Mouse (Mus musculus) myocyte (in vitro differentiated cells): ENCODE data around the gene Tep1. TPM values are rescaled to one million over a fixed set of nuclear protein-coding genes. Genes with fewer than 3 reads are reported as not detected.
A peak's percentile ranks its signal among the peaks of the same experiment; 100 is the strongest.

ENCODE experiments used
- H3K27me3 ChIP-seq: one replicate; pipeline ENCODE4 v1.6.1; 2011; ENCODE audit not compliant: control insufficient read depth, insufficient read depth, insufficient read length
- H3K36me3 ChIP-seq: one replicate; pipeline ENCODE4 v1.6.1; 2011; ENCODE audit not compliant: control insufficient read depth, insufficient read depth
- H3K4me2 ChIP-seq: one replicate; pipeline ENCODE4 v1.6.1; 2011; ENCODE audit warnings: low read depth, control low read depth
- H3K4me3 ChIP-seq: one replicate; pipeline ENCODE4 v1.5.1; 2011; ENCODE audit warnings: mild to moderate bottlenecking, control low read depth, moderate library complexity
- H3K79me2 ChIP-seq: one replicate; pipeline ENCODE4 v1.6.1; 2011; ENCODE audit not compliant: control insufficient read depth, insufficient read depth
- H3ac ChIP-seq: one replicate; pipeline ENCODE4 v1.6.1; 2011; ENCODE audit not compliant: control insufficient read depth, insufficient read length
- CEBPB ChIP-seq: IDR thresholded peaks from 2 replicates; pipeline ENCODE4 v1.6.1; 2011; ENCODE audit warnings: mild to moderate bottlenecking, moderate library complexity; ENCODE audit not compliant: poor library complexity, insufficient read depth, severe bottlenecking
- E2F4 ChIP-seq: IDR thresholded peaks from one replicate; pipeline ENCODE4 v1.6.1; 2011; ENCODE audit warnings: mild to moderate bottlenecking, control low read depth, moderate library complexity; ENCODE audit not compliant: insufficient read depth
- MAX ChIP-seq: IDR thresholded peaks from one replicate; pipeline ENCODE4 v1.6.1; 2011; ENCODE audit warnings: low read depth, mild to moderate bottlenecking, control low read depth
- MYOD1 ChIP-seq, 3 experiments: IDR thresholded peaks; one replicate each; pipeline ENCODE4 v1.6.1; 2011; ENCODE audit warnings: control low read depth in 2 of 3, low read depth in 2 of 3, mild to moderate bottlenecking in 2 of 3, moderate library complexity in 1 of 3; ENCODE audit not compliant: insufficient read length in 2 of 3, control insufficient read depth in 1 of 3
- MYOG ChIP-seq, 3 experiments: IDR thresholded peaks; one replicate each; pipeline ENCODE4 v1.6.1; 2011; ENCODE audit warnings: control low read depth in 2 of 3, low read depth in 2 of 3, mild to moderate bottlenecking in 2 of 3; ENCODE audit not compliant: insufficient read length in 2 of 3, control insufficient read depth in 1 of 3, insufficient read depth in 1 of 3
- POLR2A ChIP-seq: IDR thresholded peaks from one replicate; pipeline ENCODE4 v1.6.1; 2011; ENCODE audit warnings: low read depth, mild to moderate bottlenecking, control low read depth, moderate library complexity; ENCODE audit not compliant: insufficient read length
- POLR2AphosphoS2 ChIP-seq: IDR thresholded peaks from one replicate; pipeline ENCODE4 v1.6.1; 2011; ENCODE audit warnings: low read depth, control low read depth; ENCODE audit not compliant: insufficient read length
- REST ChIP-seq: IDR thresholded peaks from one replicate; pipeline ENCODE4 v1.6.1; 2011; ENCODE audit warnings: mild to moderate bottlenecking, control low read depth, moderate library complexity; ENCODE audit not compliant: insufficient read depth, insufficient read length
- SRF ChIP-seq: IDR thresholded peaks from one replicate; pipeline ENCODE4 v1.6.1; 2011; ENCODE audit warnings: low read depth; ENCODE audit not compliant: control insufficient read depth, insufficient read length
- TCF12 ChIP-seq: IDR thresholded peaks from one replicate; pipeline ENCODE4 v1.6.1; 2011; ENCODE audit warnings: mild to moderate bottlenecking, control low read depth; ENCODE audit not compliant: poor library complexity, insufficient read depth, severe bottlenecking
- TCF3 ChIP-seq: IDR thresholded peaks from one replicate; pipeline ENCODE4 v1.6.1; 2011; ENCODE audit warnings: low read depth, control low read depth; ENCODE audit not compliant: insufficient read length
- USF1 ChIP-seq: IDR thresholded peaks from one replicate; pipeline ENCODE4 v1.6.1; 2011; ENCODE audit warnings: low read depth, mild to moderate bottlenecking, control low read depth, moderate library complexity
- polyA plus RNA-seq: library from polyadenylated mRNA; unstranded; fragments of >200 nt; fragmentation: generic; extraction: Trizol; gene quantifications from one replicate; pipeline ENCODE4 v1.2.1, GENCODE M21; 2012; ENCODE audit warnings: missing spikeins

Gene Tep1
- polyA plus RNA-seq, 1 experiment, result 20.6 TPM

- Histone ChIP-seq H3K36me3 (peaks cover 5% of the 10 kb centered on the region), H3K79me2 (no peaks in the 10 kb centered on the region), H3K4me2 (no peak overlapping the region), H3K27me3 (no peaks in the 10 kb centered on the region), H3K4me3 (no peak overlapping the region), H3ac (no peak overlapping the region)
- TF ChIP-seq E2F4 (no peak), REST (no peak), TCF12 (no peak), MAX (no peak), MYOD1 (IDR thresholded peaks at IDR 0.05; ENCODE audit: control insufficient read depth in 1 of 3, insufficient read length in 2 of 3, low read depth in 2 of 3) (no peak), SRF (no peak), CEBPB (no peak), POLR2AphosphoS2 (no peak), USF1 (no peak), MYOG (IDR thresholded peaks at IDR 0.05; ENCODE audit: control insufficient read depth in 1 of 3, insufficient read depth in 1 of 3, insufficient read length in 2 of 3, low read depth in 2 of 3) (no peak), TCF3 (no peak), POLR2A (no peak)
These were observed 6.0 kb upstream of the Tep1 start for GRCm38 (mm10) chr14:50876236-50876950.

GRCm38 (mm10) chr14:50875591-50876230 is 5.4 kb upstream of the Tep1 start:
- Histone ChIP-seq H3K36me3 (peaks cover 5% of the 10 kb centered on the region), H3K79me2 (no peaks in the 10 kb centered on the region), H3ac (no peak overlapping the region), H3K4me2 (no peak overlapping the region), H3K27me3 (no peaks in the 10 kb centered on the region), H3K4me3 (no peak overlapping the region)
- no peak for TF ChIP-seq POLR2A
- no peak for TF ChIP-seq TCF12
- TF ChIP-seq USF1, result no peak
- no peak for TF ChIP-seq CEBPB
- TF ChIP-seq MYOD1 (IDR thresholded peaks at IDR 0.05; ENCODE audit: control insufficient read depth in 1 of 3, insufficient read length in 2 of 3, low read depth in 2 of 3), result no peak
- TF ChIP-seq MAX, result no peak
- TF ChIP-seq MYOG (IDR thresholded peaks at IDR 0.05; ENCODE audit: control insufficient read depth in 1 of 3, insufficient read depth in 1 of 3, insufficient read length in 2 of 3, low read depth in 2 of 3), result no peak
- TF ChIP-seq TCF3, result no peak
- no peak for TF ChIP-seq SRF
- TF ChIP-seq E2F4, result no peak
- no peak for TF ChIP-seq POLR2AphosphoS2
- no peak for TF ChIP-seq REST

- TF ChIP-seq TCF12 (no peak), MYOG (IDR thresholded peaks at IDR 0.05; ENCODE audit: control insufficient read depth in 1 of 3, insufficient read depth in 1 of 3, insufficient read length in 2 of 3, low read depth in 2 of 3) (no peak), TCF3 (no peak), CEBPB (no peak)
- H3K4me2 ChIP-seq, result no peak overlapping the region
- no peak overlapping the region for H3ac ChIP-seq
- peaks cover 5% of the 10 kb centered on the region for H3K36me3 ChIP-seq
- no peak overlapping the region for H3K4me3 ChIP-seq
- H3K27me3 ChIP-seq, result no peaks in the 10 kb centered on the region
- no peaks in the 10 kb centered on the region for H3K79me2 ChIP-seq
These were observed 4.8 kb upstream of the Tep1 start for GRCm38 (mm10) chr14:50875175-50875574.

- Histone ChIP-seq H3K79me2 (peaks cover 7% of the 10 kb centered on the region), H3K36me3 (peaks cover 16% of the 10 kb centered on the region), H3ac (no peak overlapping the region), H3K4me2 (peak overlapping the region; percentile 92), H3K4me3 (peak overlapping the region; percentile 74), H3K27me3 (no peaks in the 10 kb centered on the region)
- TF ChIP-seq CEBPB, result no peak
These were observed 924 bp upstream of the Tep1 start for GRCm38 (mm10) chr14:50871284-50871683.

- no peaks in the 10 kb centered on the region for H3K27me3 ChIP-seq
- peaks cover 17% of the 10 kb centered on the region for H3K36me3 ChIP-seq
- no peak for TF ChIP-seq E2F4
- TF ChIP-seq POLR2AphosphoS2, result no peak
- no peak for TF ChIP-seq SRF
- no peak for TF ChIP-seq CEBPB
- no peak for TF ChIP-seq MYOG (IDR thresholded peaks at IDR 0.05; ENCODE audit: control insufficient read depth in 1 of 3, insufficient read depth in 1 of 3, insufficient read length in 2 of 3, low read depth in 2 of 3)
- no peak for TF ChIP-seq MAX
- no peak for TF ChIP-seq USF1
- TF ChIP-seq TCF3, result no peak
- no peak for TF ChIP-seq POLR2A
- no peak for TF ChIP-seq REST
- TF ChIP-seq TCF12, result no peak
- no peak for TF ChIP-seq MYOD1 (IDR thresholded peaks at IDR 0.05; ENCODE audit: control insufficient read depth in 1 of 3, insufficient read length in 2 of 3, low read depth in 2 of 3)
- peak overlapping the region; percentile 92 for H3K4me2 ChIP-seq
- peak overlapping the region; percentile 90 for H3ac ChIP-seq
- peaks cover 7% of the 10 kb centered on the region for H3K79me2 ChIP-seq
- H3K4me3 ChIP-seq, result peak overlapping the region; percentile 74
These were observed 414 bp upstream of the Tep1 start for GRCm38 (mm10) chr14:50870805-50871143.
